Mouse (Mus musculus) heart, postnatal 0 days (tissue): ENCODE measurements around the gene Plpp1.

ENCODE experiments used
- CTCF ChIP-seq: IDR thresholded peaks from 2 replicates; pipeline ENCODE4 v1.5.1; 2016; ENCODE audit warnings: antibody characterized with exemption, control low read depth, low read depth
- EP300 ChIP-seq: IDR thresholded peaks from 2 replicates; pipeline ENCODE4 v1.6.1; 2016; ENCODE audit warnings: antibody characterized with exemption, low read depth

- TF ChIP-seq CTCF (no peak), EP300 (no peak)
Measured at GRCm38 (mm10) chr13:112809504-112810247, 9.1 kb downstream of the Plpp1 start.
